Mouse (Mus musculus): Measurements from ENCODE around the gene Psmd10.

DNA sequence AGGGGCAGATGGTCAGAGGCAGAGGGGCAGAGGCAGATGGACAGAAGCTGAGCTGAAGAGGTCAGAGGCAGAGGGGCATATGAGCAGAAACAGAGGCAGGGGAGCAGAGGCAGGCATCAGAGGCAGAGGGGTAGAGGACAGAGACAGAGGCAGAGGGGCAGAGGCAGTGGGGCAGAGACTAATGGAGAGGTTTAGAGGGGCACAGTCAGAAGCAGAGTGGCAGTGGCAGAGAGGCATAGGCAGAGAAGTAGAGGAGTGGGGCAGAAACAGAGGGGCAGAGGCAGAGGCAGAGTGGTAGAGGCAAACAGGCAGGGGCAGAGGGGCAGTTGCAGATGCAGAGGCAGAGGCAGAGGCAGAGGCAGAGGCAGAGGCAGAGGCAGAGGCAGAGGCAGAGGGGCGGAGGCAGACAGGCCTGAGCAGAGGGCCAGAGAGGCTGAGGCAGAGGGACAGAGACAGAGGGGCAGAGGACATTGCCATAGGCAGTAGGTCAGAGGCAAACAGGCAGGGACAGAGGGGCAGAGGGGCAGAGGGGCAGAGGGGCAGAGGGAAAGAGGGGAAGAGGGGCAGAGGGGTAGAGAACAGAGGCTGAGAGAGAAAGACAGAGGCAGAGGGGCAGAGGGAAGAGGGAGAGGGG is 41.5 kb upstream of the Psmd10 start:
- TF ChIP-seq POLR2A (IDR thresholded peaks at IDR 0.05; ENCODE audit: low read depth, low read length) (no peak), CTCF (conservative IDR thresholded peaks at IDR 0.05; ENCODE audit: insufficient read depth, insufficient read length, low read depth, low read length) (no peak)

Measured in kidney, adult 2 months (tissue).